Mouse (Mus musculus): Measurements from ENCODE around the gene Fam129a.
A peak's percentile ranks its signal among the peaks of the same experiment; 100 is the strongest.
"Not testable (repeated sequence)": the region's sequence is repeated elsewhere in the genome, so short reads cannot be mapped to it uniquely, and the experiment has no call there.

The Fam129a gene

GRCm38 (mm10) chr1:151737146-151737545 is 166.2 kb downstream of the Fam129a start:
- no peak for DNase-seq (ENCODE audit: low spot score)

DNA sequence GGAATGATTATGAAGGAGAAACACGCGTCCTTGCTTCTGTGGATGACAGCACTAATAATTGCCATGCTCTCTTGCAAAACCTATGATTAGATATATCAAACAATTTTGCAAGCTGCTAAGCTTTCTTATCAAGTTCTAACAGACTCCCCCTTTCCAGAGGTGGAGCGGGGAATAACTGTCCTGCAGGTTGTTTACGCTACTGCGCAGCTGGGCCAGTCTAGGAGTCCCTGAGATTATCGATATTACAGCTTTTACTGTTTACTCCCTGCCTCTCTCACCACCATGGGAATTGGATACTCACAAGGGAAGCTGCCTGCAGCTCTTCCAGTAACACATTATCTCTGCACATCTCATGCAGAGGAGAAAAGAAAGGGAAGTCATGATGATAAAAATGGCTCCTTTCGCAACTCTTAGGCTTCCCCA is 170.2 kb downstream of the Fam129a start:
- DNase-seq (ENCODE audit: low spot score): no peak

DNA sequence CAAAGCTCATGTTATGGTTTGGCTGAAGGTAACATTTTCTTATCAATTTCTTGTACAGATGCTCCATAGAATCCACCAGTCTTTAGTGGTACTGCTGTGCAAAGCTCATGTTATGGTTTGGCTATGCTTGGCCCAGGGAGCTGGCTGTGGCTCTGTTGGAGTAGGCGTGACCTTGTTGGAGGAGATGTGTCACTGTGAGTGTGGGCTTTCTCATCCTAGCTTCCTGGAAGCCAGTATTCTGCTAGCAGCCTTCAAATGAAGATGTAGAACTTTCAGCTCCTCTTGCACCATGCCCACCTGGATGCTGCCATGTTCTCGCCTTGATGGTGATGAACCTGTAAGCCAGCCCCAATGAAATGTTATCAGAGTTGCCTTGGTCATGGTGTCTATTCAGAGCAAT is 178.9 kb downstream of the Fam129a start:
- DNase-seq (ENCODE audit: low spot score): not testable (repeated sequence)

- no peak for DNase-seq (ENCODE audit: low spot score)
These were observed 182.0 kb downstream of the Fam129a start for GRCm38 (mm10) chr1:151752946-151753345.

DNA sequence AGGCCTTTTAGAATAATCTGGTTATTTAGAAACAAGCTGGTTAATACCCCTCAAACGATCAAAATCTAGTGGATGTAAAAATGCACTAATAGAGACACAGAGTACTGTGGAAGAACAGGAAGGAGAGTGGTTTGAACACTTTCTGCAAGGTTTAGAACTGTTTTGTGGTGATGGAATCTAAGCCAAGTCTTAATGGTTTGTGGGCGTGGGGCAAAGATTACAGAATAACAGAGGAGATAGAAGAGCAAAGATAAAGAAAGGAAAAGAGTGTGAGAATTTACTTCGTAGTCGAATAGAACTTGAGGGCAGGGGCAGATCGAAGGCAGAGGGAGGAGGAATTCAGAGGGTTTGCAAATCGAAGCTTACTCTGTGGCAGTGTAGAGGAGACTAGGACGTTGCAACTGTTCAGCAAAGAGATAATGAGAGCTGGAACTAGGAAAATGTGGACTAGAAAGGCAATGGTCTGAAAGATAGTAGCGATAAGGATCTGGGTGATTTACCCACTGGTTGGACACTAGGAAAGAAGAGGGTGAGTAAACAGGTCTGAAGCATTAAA is 182.5 kb downstream of the Fam129a start:
- DNase-seq (ENCODE audit: low spot score): no peak

GRCm38 (mm10) chr1:151754028-151754489 is 183.1 kb downstream of the Fam129a start:
- peak; percentile 19 for DNase-seq (ENCODE audit: low spot score)

DNA sequence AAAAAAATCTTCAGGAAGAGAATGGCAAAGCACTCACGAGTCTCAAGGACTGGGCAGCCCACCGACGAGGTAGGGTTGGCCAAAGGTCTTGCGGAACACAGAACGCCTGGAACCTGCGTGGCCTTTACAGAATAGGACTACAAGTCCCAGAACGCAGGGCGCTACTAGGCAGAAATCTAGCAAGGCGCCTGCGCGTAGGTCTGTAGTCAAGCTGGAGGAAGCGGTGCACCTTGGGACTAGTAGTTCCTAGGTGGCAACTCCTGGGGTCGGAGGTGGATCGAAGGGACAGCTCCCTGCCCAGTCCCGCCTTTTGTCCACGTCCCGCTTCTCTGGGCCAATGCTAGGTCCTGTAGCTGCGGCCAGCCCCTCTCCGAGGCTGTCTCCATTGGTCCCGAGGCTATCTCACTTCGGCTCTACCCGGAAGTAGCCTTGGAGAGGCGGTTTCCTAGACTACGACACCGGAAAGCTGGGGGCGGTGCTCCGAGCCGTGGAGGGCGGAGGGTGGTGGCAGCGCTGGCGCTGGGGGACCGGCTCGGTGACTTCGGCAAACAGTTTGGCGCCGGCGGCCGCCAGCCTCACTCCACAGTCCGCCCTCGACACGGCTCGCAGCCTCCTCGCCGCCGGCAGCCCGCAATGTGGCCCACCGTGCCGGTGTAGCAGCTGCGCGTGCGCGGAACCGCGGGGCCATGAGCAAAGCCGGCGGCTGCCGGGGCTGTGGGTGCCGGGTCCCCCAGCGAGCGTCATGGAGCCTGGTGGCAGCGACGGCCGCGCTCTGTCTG is 184.1 kb downstream of the Fam129a start, which contains the start of gene Edem3:
Edem3 (plus strand) TSS at position 491 of the 779 bp plus-strand sequence.
- peak; percentile 99 for DNase-seq (ENCODE audit: low spot score)

GRCm38 (mm10) chr1:151755660-151756424 is 184.9 kb downstream of the Fam129a start:
- no peak for DNase-seq (ENCODE audit: low spot score)

- DNase-seq (ENCODE audit: low spot score): no peak
These were observed 185.4 kb downstream of the Fam129a start for GRCm38 (mm10) chr1:151756425-151756728.

GRCm38 (mm10) chr1:151758301-151758700 is 187.3 kb downstream of the Fam129a start:
- no peak for DNase-seq (ENCODE audit: low spot score)

DNA sequence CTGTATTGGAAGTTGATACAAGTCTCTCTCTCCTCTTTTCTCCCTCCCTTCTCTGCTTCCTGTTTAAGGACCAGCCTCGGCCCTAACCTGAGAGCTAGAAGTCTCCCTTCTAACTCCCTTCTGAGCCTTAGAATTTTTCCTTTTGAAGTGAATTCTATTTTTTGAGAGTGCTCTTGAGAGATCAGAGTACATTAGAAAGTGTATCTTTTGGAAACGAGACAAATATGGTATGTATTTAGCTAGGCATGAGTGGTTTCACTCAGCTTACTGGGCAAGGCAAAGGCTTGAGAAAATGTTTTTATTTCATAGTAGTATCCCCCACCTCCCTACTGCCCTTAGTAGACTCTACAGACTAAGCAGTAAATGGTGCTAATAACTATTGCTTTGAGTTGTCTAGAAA is 188.0 kb downstream of the Fam129a start:
- no peak for DNase-seq (ENCODE audit: low spot score)

- DNase-seq (ENCODE audit: low spot score): no peak
These were observed 193.2 kb downstream of the Fam129a start for GRCm38 (mm10) chr1:151764236-151764635.

DNA sequence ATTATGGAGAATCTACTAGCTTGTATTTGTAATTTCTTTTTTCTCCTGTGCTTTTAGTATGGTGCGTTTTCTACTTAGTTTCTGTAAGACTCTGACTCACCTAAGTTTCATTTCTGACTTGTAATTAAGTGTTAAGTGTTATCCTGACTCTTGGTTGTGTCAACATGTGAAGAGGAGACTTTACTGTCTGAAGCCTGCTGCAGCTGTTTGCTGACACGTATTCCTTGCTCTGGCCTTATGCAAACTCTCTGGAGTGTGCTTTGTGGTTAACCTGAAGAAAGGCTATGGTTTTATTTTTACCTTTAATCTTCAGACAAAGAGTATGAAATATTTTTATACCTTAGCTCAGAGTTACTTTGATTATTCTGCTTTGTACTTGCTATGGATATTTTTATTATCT is 195.2 kb downstream of the Fam129a start:
- DNase-seq (ENCODE audit: low spot score): no peak

GRCm38 (mm10) chr1:151766976-151767654 is 196.1 kb downstream of the Fam129a start:
- peak; percentile 27 for DNase-seq (ENCODE audit: low spot score)

DNA sequence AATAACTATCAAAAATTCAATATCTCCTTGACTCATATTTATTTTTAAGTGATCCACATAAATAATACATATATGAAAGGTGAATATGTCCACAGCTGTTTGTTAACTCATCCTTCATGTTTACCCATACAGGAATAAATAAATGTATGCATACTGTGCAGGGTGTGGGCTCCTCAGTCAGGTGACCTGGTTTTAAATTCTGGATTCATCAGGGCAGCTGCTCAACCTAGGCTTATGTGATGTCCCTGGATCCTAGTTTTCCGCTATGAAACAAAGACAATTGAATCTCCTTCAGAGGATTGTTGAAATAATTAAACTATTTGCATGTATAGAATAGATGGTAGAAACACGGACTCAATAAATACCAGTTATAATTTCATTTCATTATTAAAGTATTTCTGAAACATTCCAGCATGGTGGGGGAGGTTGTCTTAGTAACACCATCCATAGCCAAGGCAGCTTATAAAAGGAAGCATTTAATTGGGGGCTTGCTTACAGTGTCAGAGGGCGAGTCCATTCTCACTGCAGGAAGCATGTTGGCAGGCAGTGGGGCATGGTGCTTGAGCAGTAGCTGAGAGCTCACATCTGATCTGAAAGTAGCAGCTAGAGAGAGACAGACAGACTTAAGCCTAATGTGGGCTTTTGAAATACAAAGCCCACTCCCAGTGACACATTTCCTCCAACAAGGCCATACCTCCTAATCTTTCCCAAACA is 198.4 kb downstream of the Fam129a start:
- no peak for DNase-seq (ENCODE audit: low spot score)
